Mouse (Mus musculus) ES-Bruce4 (cell line): Measurements from ENCODE around the gene Nup133.

Experiments used
- CTCF ChIP-seq: IDR thresholded peaks from one replicate; pipeline ENCODE4 v1.8.1; 2011; ENCODE audit warnings: low read depth, low read length
- EP300 ChIP-seq: IDR thresholded peaks from 2 replicates; pipeline ENCODE4 v1.6.1; 2011; ENCODE audit warnings: low read depth, low read length; ENCODE audit not compliant: insufficient read depth

- TF ChIP-seq EP300 (no peak), CTCF (no peak)
Observed at GRCm38 (mm10) chr8:123907604-123908003, 41.5 kb downstream of the Nup133 start.
